10 mouse cellular contexts compared by ENCODE assay signal in genomic region chr11:43473635-43474224, GRCm38 (mm10). TPM values are rescaled to one million over a fixed set of nuclear protein-coding genes. Genes with fewer than 3 reads are reported as not detected.
DNase-seq lines count a peak whose midpoint lies in the region; ATAC-seq lines count a peak whose summit lies in the region.
"Had no signal": no experiment of that assay in that cellular context is flagged by ENCODE, and none has a peak within 500 bp of the region (broad histone marks: within the 10 kb centered on the region; RNA-seq: fewer than 3 reads in every experiment).

No protein-coding gene starts in this region.

- peaks cover 20% of the 10 kb centered on the region for H3K4me1 ChIP-seq in kidney, embryonic 16.5 days (ENCODE audit: insufficient read depth, low read length)
- peaks cover 18% of the 10 kb centered on the region for H3K4me1 ChIP-seq in embryonic facial prominence, embryonic 13.5 days
- H3K4me1 ChIP-seq in hindbrain, embryonic 14.5 days (replicated peaks; ENCODE audit: control insufficient read depth, insufficient read depth, low read length): peaks cover 8% of the 10 kb centered on the region; the same call in 1 of the 2 replicates
- H3K4me1 ChIP-seq in midbrain, embryonic 15.5 days: peaks cover 15% of the 10 kb centered on the region

- no peak for DNase-seq in kidney, postnatal 4 days
- DNase-seq in hindbrain, embryonic 14.5 days (ENCODE audit: low spot score): no peak
- no peak for DNase-seq in adrenal gland, postnatal 25 days
- no peak for DNase-seq in thymus, postnatal 4 days
- DNase-seq: cerebellum, adult 11-12 months had no signal

- H3K27me3 ChIP-seq in kidney, embryonic 16.5 days (ENCODE audit: insufficient read depth, low read length): no peaks in the 10 kb centered on the region
- H3K27me3 ChIP-seq in embryonic facial prominence, embryonic 13.5 days: no peaks in the 10 kb centered on the region; the same call in none of the 2 replicates
- H3K27me3 ChIP-seq in hindbrain, embryonic 14.5 days (ENCODE audit: control insufficient read depth, insufficient read depth, low read length): peaks cover 6% of the 10 kb centered on the region; the same call in 1 of the 2 replicates
- no peaks in the 10 kb centered on the region for H3K27me3 ChIP-seq in midbrain, embryonic 15.5 days (replicated peaks)

- ATAC-seq in kidney, embryonic 16.5 days (ENCODE audit: low FRiP score, low TSS enrichment): no peak
- no peak for ATAC-seq in embryonic facial prominence, embryonic 13.5 days (ENCODE audit: insufficient number of reproducible peaks, insufficient read depth, low FRiP score, low TSS enrichment, low read depth)
- peak; percentile 46; the same call in 1 of the 2 replicates for ATAC-seq in hindbrain, embryonic 14.5 days (ENCODE audit: low FRiP score)
- ATAC-seq in midbrain, embryonic 15.5 days (replicated peaks): peak; percentile 65
- ATAC-seq in monocyte, adult 5-6 weeks (replicated peaks; ENCODE audit: insufficient number of reproducible peaks, low FRiP score, low TSS enrichment, poor library complexity, severe bottlenecking): no peak

- 52% methylated on average over 15 of the region's 15 CpGs for WGBS in kidney, embryonic 16.5 days
- 52% methylated on average over 15 of the region's 15 CpGs for whole genome bisulfite sequencing in embryonic facial prominence, embryonic 13.5 days
- 43% methylated on average over 15 of the region's 15 CpGs for WGBS in hindbrain, embryonic 14.5 days
- WGBS in midbrain, embryonic 15.5 days: 45% methylated on average over 15 of the region's 15 CpGs

- H3K27ac ChIP-seq in kidney, embryonic 16.5 days (ENCODE audit: low read length): no peak overlapping the region
- no peak overlapping the region for H3K27ac ChIP-seq in embryonic facial prominence, embryonic 13.5 days
- H3K27ac ChIP-seq in hindbrain, embryonic 14.5 days: no peak overlapping the region; the same call in 1 of the 2 replicates
- H3K27ac ChIP-seq in midbrain, embryonic 15.5 days: no peak overlapping the region

- H3K4me2 ChIP-seq in kidney, embryonic 16.5 days (replicated peaks; ENCODE audit: low read depth, low read length): peak overlapping the region; percentile 57
- peak overlapping the region; percentile 65 for H3K4me2 ChIP-seq in embryonic facial prominence, embryonic 13.5 days
- H3K4me2 ChIP-seq in hindbrain, embryonic 14.5 days (replicated peaks): peak overlapping the region; percentile 64
- peak overlapping the region; percentile 51 for H3K4me2 ChIP-seq in midbrain, embryonic 15.5 days

- no peaks in the 10 kb centered on the region for H3K9me3 ChIP-seq in kidney, embryonic 16.5 days (ENCODE audit: low read length)
- no peaks in the 10 kb centered on the region for H3K9me3 ChIP-seq in embryonic facial prominence, embryonic 13.5 days
- no peaks in the 10 kb centered on the region for H3K9me3 ChIP-seq in hindbrain, embryonic 14.5 days (ENCODE audit: control insufficient read depth, low read length)
- H3K9me3 ChIP-seq in midbrain, embryonic 15.5 days: no peaks in the 10 kb centered on the region
- H3K9me3 ChIP-seq: G1E had no signal

- no peaks in the 10 kb centered on the region for H3K36me3 ChIP-seq in kidney, embryonic 16.5 days (ENCODE audit: insufficient read depth, low read length)
- H3K36me3 ChIP-seq in embryonic facial prominence, embryonic 13.5 days: no peaks in the 10 kb centered on the region
- no peaks in the 10 kb centered on the region for H3K36me3 ChIP-seq in hindbrain, embryonic 14.5 days (replicated peaks; ENCODE audit: control insufficient read depth, insufficient read depth)
- no peaks in the 10 kb centered on the region for H3K36me3 ChIP-seq in midbrain, embryonic 15.5 days (replicated peaks)
- H3K36me3 ChIP-seq: G1E had no signal

- H3K4me3 ChIP-seq in kidney, embryonic 16.5 days (ENCODE audit: low read length): peak overlapping the region; percentile 41
- H3K4me3 ChIP-seq in embryonic facial prominence, embryonic 13.5 days: peak overlapping the region; percentile 38
- peak overlapping the region; percentile 28 for H3K4me3 ChIP-seq in hindbrain, embryonic 14.5 days (replicated peaks; ENCODE audit: low read length)
- peak overlapping the region; percentile 29 for H3K4me3 ChIP-seq in midbrain, embryonic 15.5 days

- peak overlapping the region; percentile 53 for H3K9ac ChIP-seq in kidney, embryonic 16.5 days (replicated peaks; ENCODE audit: low read length)
- peak overlapping the region; percentile 62 for H3K9ac ChIP-seq in embryonic facial prominence, embryonic 13.5 days
- H3K9ac ChIP-seq in hindbrain, embryonic 14.5 days: peak overlapping the region; percentile 57
- peak overlapping the region; percentile 12; the same call in 1 of the 2 replicates for H3K9ac ChIP-seq in midbrain, embryonic 15.5 days

RNA-seq across cellular contexts. Expression of gene C1qtnf2, which starts 0.3 kb away (rescaled TPM):
- 17.8 and 20.8 TPM in 2 replicates for polyA plus RNA-seq in kidney, embryonic 16.5 days (2015; fragmentation: Nextera tagmentation; extraction: Ambion mirVana)
- polyA plus RNA-seq in embryonic facial prominence, embryonic 13.5 days (2015; fragmentation: Nextera tagmentation; extraction: Ambion mirVana): 15.9 and 17.0 TPM in 2 replicates
- polyA plus RNA-seq in hindbrain, embryonic 14.5 days (2014; fragmentation: Nextera tagmentation; extraction: Ambion mirVana): 11.8 and 13.5 TPM in 2 replicates
- 9.7 and 10.0 TPM in 2 replicates for polyA plus RNA-seq in midbrain, embryonic 15.5 days (2015; fragmentation: Nextera tagmentation; extraction: Ambion mirVana)
- total RNA-seq in monocyte, adult 5-6 weeks (2017): not detected in 3 replicates
- total RNA-seq in adrenal gland, postnatal 25 days (2021): 4.2 and 6.7 TPM in 2 replicates
- total RNA-seq: G1E had no signal
- polyA plus RNA-seq: G1E had no signal

RNA-seq across cellular contexts. Expression of gene Slu7, which starts 40.2 kb away (rescaled TPM):
- 59.6 and 66.3 TPM in 2 replicates for polyA plus RNA-seq in kidney, embryonic 16.5 days (2015; fragmentation: Nextera tagmentation; extraction: Ambion mirVana)
- polyA plus RNA-seq in embryonic facial prominence, embryonic 13.5 days (2015; fragmentation: Nextera tagmentation; extraction: Ambion mirVana): 59.3 and 68.7 TPM in 2 replicates
- polyA plus RNA-seq in hindbrain, embryonic 14.5 days (2014; fragmentation: Nextera tagmentation; extraction: Ambion mirVana): 55.2 and 57.0 TPM in 2 replicates
- polyA plus RNA-seq in midbrain, embryonic 15.5 days (2015; fragmentation: Nextera tagmentation; extraction: Ambion mirVana): 65.3 and 66.8 TPM in 2 replicates
- total RNA-seq in monocyte, adult 5-6 weeks (2017): 143 to 184 TPM (median 150 TPM) in 3 replicates
- 41.8 and 48.1 TPM in 2 replicates for total RNA-seq in adrenal gland, postnatal 25 days (2021)

RNA-seq across cellular contexts. Expression of gene Pttg1, which starts 47.7 kb away (rescaled TPM):
- polyA plus RNA-seq in kidney, embryonic 16.5 days (2015; fragmentation: Nextera tagmentation; extraction: Ambion mirVana): 101 and 102 TPM in 2 replicates
- polyA plus RNA-seq in embryonic facial prominence, embryonic 13.5 days (2015; fragmentation: Nextera tagmentation; extraction: Ambion mirVana): 116 and 118 TPM in 2 replicates
- polyA plus RNA-seq in hindbrain, embryonic 14.5 days (2014; fragmentation: Nextera tagmentation; extraction: Ambion mirVana): 44.9 and 53.0 TPM in 2 replicates
- 37.4 and 43.8 TPM in 2 replicates for polyA plus RNA-seq in midbrain, embryonic 15.5 days (2015; fragmentation: Nextera tagmentation; extraction: Ambion mirVana)
- 67.5 to 109 TPM (median 103 TPM) in 3 replicates for total RNA-seq in monocyte, adult 5-6 weeks (2017)
- 39.1 and 47.9 TPM in 2 replicates for total RNA-seq in adrenal gland, postnatal 25 days (2021)

RNA-seq across cellular contexts. Expression of gene Ccnjl, which starts 54.9 kb away (rescaled TPM):
- polyA plus RNA-seq in kidney, embryonic 16.5 days (2015; fragmentation: Nextera tagmentation; extraction: Ambion mirVana): 26.4 and 29.9 TPM in 2 replicates
- polyA plus RNA-seq in embryonic facial prominence, embryonic 13.5 days (2015; fragmentation: Nextera tagmentation; extraction: Ambion mirVana): 13.7 and 14.2 TPM in 2 replicates
- polyA plus RNA-seq in hindbrain, embryonic 14.5 days (2014; fragmentation: Nextera tagmentation; extraction: Ambion mirVana): 10.9 and 11.9 TPM in 2 replicates
- polyA plus RNA-seq in midbrain, embryonic 15.5 days (2015; fragmentation: Nextera tagmentation; extraction: Ambion mirVana): 13.7 and 15.3 TPM in 2 replicates
- not detected in 3 replicates for total RNA-seq in monocyte, adult 5-6 weeks (2017)
- 3.2 and 3.9 TPM in 2 replicates for total RNA-seq in adrenal gland, postnatal 25 days (2021)
- polyA plus RNA-seq: G1E had no signal

Comparison
In these comparisons a context has a peak if more than half of its experiments do, and no peak if none do; other contexts are left out.
1. ATAC-seq: peak in hindbrain, embryonic 14.5 days (single experiment) and midbrain, embryonic 15.5 days (single experiment); none in kidney, embryonic 16.5 days (single experiment), embryonic facial prominence, embryonic 13.5 days (single experiment) and monocyte, adult 5-6 weeks (single experiment).
2. H3K9ac ChIP-seq: peak in every context shown above with its lines; median percentile 62 in embryonic facial prominence, embryonic 13.5 days; 57 in hindbrain, embryonic 14.5 days; 53 in kidney, embryonic 16.5 days; 12 in midbrain, embryonic 15.5 days.
3. Peak in every context shown above with its lines, with median percentiles within 50 percentile points of each other: H3K4me2 ChIP-seq and H3K4me3 ChIP-seq.